Mouse (Mus musculus) liver, embryonic 14.5 days (tissue): Measurements from ENCODE around the gene Fam163b. TPM values are rescaled to one million over a fixed set of nuclear protein-coding genes. Genes with fewer than 3 reads are reported as not detected.

Source experiments
- ATAC-seq: fragments of 200-750 bp; cut with Nextera tagmentation; 2 replicates; pipeline ENCODE4 v1.8.0; 2017; ENCODE audit warnings: moderate number of reproducible peaks, mild to moderate bottlenecking, moderate library complexity; ENCODE audit not compliant: insufficient read depth
- DNase-seq, 3 experiments: peaks; one replicate each; pipeline ENCODE4 v3.0.0-alpha.2; 2012 to 2013; ENCODE audit warnings: low read depth in 3 of 3, low spot score in 3 of 3
- H3K27ac ChIP-seq: fragments of 300-500 bp; sonication (generic); 2 replicates; pipeline ENCODE4 v1.5.1; 2014; ENCODE audit warnings: moderate library complexity, mild to moderate bottlenecking, control low read depth, inconsistent platforms
- H3K27me3 ChIP-seq: fragments of 300-500 bp; sonication (generic); 2 replicates; pipeline ENCODE4 v1.6.1; 2014; ENCODE audit warnings: mild to moderate bottlenecking, low read length, moderate library complexity; ENCODE audit not compliant: control insufficient read depth, insufficient read depth
- H3K36me3 ChIP-seq: fragments of 300-500 bp; sonication (generic); replicated peaks from 2 replicates; pipeline ENCODE4 v1.6.1; 2014; ENCODE audit warnings: low read depth; ENCODE audit not compliant: control insufficient read depth, insufficient read depth
- H3K4me1 ChIP-seq, 2 experiments: fragments of 200-500 bp in 1 of 2; fragments of 300-500 bp in 1 of 2; sonication (generic) in 1 of 2; replicated peaks; 2 replicates each; pipeline ENCODE4 v1.6.1; 2012 to 2014; ENCODE audit warnings: antibody characterized with exemption in 1 of 2, inconsistent platforms in 1 of 2, low read length in 1 of 2; ENCODE audit not compliant: control insufficient read depth in 2 of 2, insufficient read depth in 2 of 2
- H3K4me2 ChIP-seq: fragments of 300-500 bp; sonication (generic); 2 replicates; pipeline ENCODE4 v1.6.1; 2014; ENCODE audit warnings: low read depth, mild to moderate bottlenecking, control low read depth, moderate library complexity
- H3K4me3 ChIP-seq, 2 experiments: fragments of 200-500 bp in 1 of 2; fragments of 300-500 bp in 1 of 2; sonication (generic) in 1 of 2; 2 replicates each; pipeline ENCODE4 v1.5.1; 2012 to 2014; ENCODE audit warnings: low read depth in 2 of 2, low read length in 2 of 2, mild to moderate bottlenecking in 2 of 2, control low read depth in 1 of 2, inconsistent platforms in 1 of 2, moderate library complexity in 1 of 2; ENCODE audit not compliant: insufficient read depth in 1 of 2
- H3K9ac ChIP-seq: fragments of 300-500 bp; sonication (generic); replicated peaks from 2 replicates; pipeline ENCODE4 v1.6.1; 2014; ENCODE audit warnings: mild to moderate bottlenecking, control low read depth, moderate library complexity
- H3K9me3 ChIP-seq: fragments of 300-500 bp; sonication (generic); 2 replicates; pipeline ENCODE4 v1.6.1; 2016; ENCODE audit warnings: low read length, mixed read lengths; ENCODE audit not compliant: control insufficient read depth
- CTCF ChIP-seq: IDR thresholded peaks from 2 replicates; pipeline ENCODE4 v1.5.1; 2016; ENCODE audit warnings: antibody characterized with exemption, low read depth, control low read depth
- EP300 ChIP-seq: IDR thresholded peaks from 2 replicates; pipeline ENCODE4 v1.6.1; 2016; ENCODE audit warnings: antibody characterized with exemption, low read depth
- WGBS: fragments of 180-500 bp; shearing (Covaris S2); extraction: QIAGEN DNeasy Blood & Tissue Kit; methylation state at CpG from one replicate; pipeline ENCODE4 v1.1.7; 2014; ENCODE audit not compliant: insufficient replicate concordance; 5-methylcytosine and 5-hydroxymethylcytosine counted together
- polyA plus RNA-seq, 2 experiments: library from polyadenylated mRNA; depleted of rRNA in 1 of 2; stranded (reverse) in 1 of 2; unstranded in 1 of 2; fragments of >200 nt; fragmentation: Nextera tagmentation in 1 of 2; extraction: Ambion mirVana in 1 of 2; gene quantifications; 2 replicates each; pipeline versions ENCODE4 v1.2.1 to v1.2.3; 2012 to 2014

Fam163b gene
- polyA plus RNA-seq, 2 experiments: 0.01 TPM; not detected in 1

GRCm38 (mm10) chr2:27164796-27165590 is 22.7 kb upstream of the Fam163b start, which contains the start of gene Dbh:
TSS of gene Dbh (plus strand) at chr2:27165233.
- Histone ChIP-seq H3K4me3 (no peak within 1 kb of the TSS), H3K27me3 (no peaks in the 10 kb centered on the region), H3K4me2 (no peak within 1 kb of the TSS), H3K27ac (no peak within 1 kb of the TSS), H3K9ac (no peak within 1 kb of the TSS), H3K4me1 (no peaks in the 10 kb centered on the region), H3K36me3 (no peaks in the 10 kb centered on the region), H3K9me3 (no peaks in the 10 kb centered on the region)
- ATAC-seq (no peak), DNase-seq (no peak)
- TF ChIP-seq CTCF (no peak), EP300 (no peak)
- WGBS: 58% methylated on average over 12 of the region's 12 CpGs

GRCm38 (mm10) chr2:27163851-27164250 is 21.6 kb upstream of the Fam163b start:
- no peaks in the 10 kb centered on the region for H3K9me3 ChIP-seq
- WGBS: 51% methylated on average over 5 of the region's 5 CpGs
- no peaks in the 10 kb centered on the region for H3K4me1 ChIP-seq
- H3K27me3 ChIP-seq: no peaks in the 10 kb centered on the region
- H3K36me3 ChIP-seq: no peaks in the 10 kb centered on the region
- no peak for TF ChIP-seq CTCF
- TF ChIP-seq EP300: no peak
- H3K27ac ChIP-seq: no peak overlapping the region
- no peak for DNase-seq
- no peak overlapping the region for H3K9ac ChIP-seq
- ATAC-seq: no peak
- no peak overlapping the region for H3K4me2 ChIP-seq
- H3K4me3 ChIP-seq: no peak overlapping the region

- Histone ChIP-seq H3K4me1 (no peaks in the 10 kb centered on the region), H3K4me3 (no peak overlapping the region), H3K4me2 (no peak overlapping the region), H3K9ac (no peak overlapping the region), H3K27ac (no peak overlapping the region), H3K27me3 (no peaks in the 10 kb centered on the region), H3K9me3 (no peaks in the 10 kb centered on the region), H3K36me3 (no peaks in the 10 kb centered on the region)
- no peak for ATAC-seq
- DNase-seq: no peak
- TF ChIP-seq EP300: no peak
- no peak for TF ChIP-seq CTCF
- WGBS: 52% methylated on average over 11 of the region's 11 CpGs
Observed at GRCm38 (mm10) chr2:27162656-27163055, 20.4 kb upstream of the Fam163b start.

- TF ChIP-seq CTCF: no peak
- TF ChIP-seq EP300: no peak
- WGBS: 59% methylated on average over 2 of the region's 2 CpGs
- Histone ChIP-seq H3K9me3 (no peaks in the 10 kb centered on the region), H3K27ac (no peak overlapping the region), H3K9ac (no peak overlapping the region), H3K4me3 (no peak overlapping the region), H3K36me3 (no peaks in the 10 kb centered on the region), H3K4me1 (no peaks in the 10 kb centered on the region), H3K27me3 (no peaks in the 10 kb centered on the region), H3K4me2 (no peak overlapping the region)
- no peak for DNase-seq
- ATAC-seq: no peak
Observed at GRCm38 (mm10) chr2:27161526-27161925, 19.2 kb upstream of the Fam163b start.

GRCm38 (mm10) chr2:27156596-27156995 is 14.3 kb upstream of the Fam163b start:
- ATAC-seq (no peak), DNase-seq (no peak)
- Histone ChIP-seq H3K27ac (no peak overlapping the region), H3K4me2 (no peak overlapping the region), H3K27me3 (no peaks in the 10 kb centered on the region), H3K36me3 (no peaks in the 10 kb centered on the region), H3K4me3 (no peak overlapping the region), H3K9ac (no peak overlapping the region), H3K9me3 (no peaks in the 10 kb centered on the region), H3K4me1 (no peaks in the 10 kb centered on the region)
- 58% methylated on average over 6 of the region's 6 CpGs for WGBS
- TF ChIP-seq CTCF (no peak), EP300 (no peak)
